Mouse (Mus musculus) forebrain, embryonic 10.5 days (tissue): Measurements from ENCODE around the gene Chchd2. TPM values are rescaled to one million over a fixed set of nuclear protein-coding genes. Genes with fewer than 3 reads are reported as not detected.

ENCODE experiments used
- DNase-seq: peaks from one replicate; pipeline ENCODE4 v3.0.0-alpha.2; 2017; ENCODE audit warnings: low spot score; ENCODE audit errors: extremely low spot score
- H3K27ac ChIP-seq: fragments of 300-500 bp; sonication (generic); 2 replicates; pipeline ENCODE4 v1.5.1; 2016; ENCODE audit warnings: mild to moderate bottlenecking
- H3K27me3 ChIP-seq: fragments of 300-500 bp; sonication (generic); 2 replicates; pipeline ENCODE4 v1.6.1; 2016; ENCODE audit warnings: mild to moderate bottlenecking; ENCODE audit not compliant: poor library complexity, severe bottlenecking
- H3K36me3 ChIP-seq: fragments of 300-500 bp; sonication (generic); replicated peaks from 2 replicates; pipeline ENCODE4 v1.6.1; 2016; ENCODE audit warnings: mild to moderate bottlenecking, moderate library complexity
- H3K4me1 ChIP-seq: fragments of 300-500 bp; sonication (generic); 2 replicates; pipeline ENCODE4 v1.6.1; 2016
- H3K4me3 ChIP-seq: fragments of 300-500 bp; sonication (generic); 2 replicates; pipeline ENCODE4 v1.5.1; 2016; ENCODE audit warnings: mild to moderate bottlenecking, moderate library complexity
- H3K9me3 ChIP-seq: fragments of 300-500 bp; sonication (generic); 2 replicates; pipeline ENCODE4 v1.6.1; 2016; ENCODE audit warnings: mild to moderate bottlenecking, moderate library complexity
- WGBS: fragments of 180-500 bp; shearing (Covaris S2); methylation state at CpG from one replicate; pipeline ENCODE4 v1.1.7; 2016; 5-methylcytosine and 5-hydroxymethylcytosine counted together
- polyA plus RNA-seq: library from polyadenylated mRNA; unstranded; fragments of >200 nt; fragmentation: Nextera tagmentation; extraction: Ambion mirVana; gene quantifications from 2 replicates; pipeline ENCODE4 v1.2.1, GENCODE M21; 2016

Gene Chchd2
- polyA plus RNA-seq, 1 experiment from 2014 or later, result 1,073 TPM

GRCm38 (mm10) chr5:129871238-129871637 lies 16.0 kb downstream of the Chchd2 start:
- Histone ChIP-seq H3K4me1 (no peaks in the 10 kb centered on the region), H3K27ac (no peak overlapping the region), H3K9me3 (no peaks in the 10 kb centered on the region), H3K4me3 (no peak overlapping the region), H3K27me3 (no peaks in the 10 kb centered on the region), H3K36me3 (no peaks in the 10 kb centered on the region)
- WGBS, result 87% methylated on average over 2 of the region's 2 CpGs
- no peak for DNase-seq

- Histone ChIP-seq H3K27me3 (no peaks in the 10 kb centered on the region), H3K4me1 (peaks cover 1% of the 10 kb centered on the region), H3K4me3 (no peak overlapping the region), H3K27ac (no peak overlapping the region), H3K36me3 (no peaks in the 10 kb centered on the region), H3K9me3 (no peaks in the 10 kb centered on the region)
- DNase-seq, result no peak
- 90% methylated on average over 19 of the region's 19 CpGs for WGBS
Measured at GRCm38 (mm10) chr5:129869238-129869995, 17.9 kb downstream of the Chchd2 start.

GRCm38 (mm10) chr5:129865841-129866240 lies 21.4 kb downstream of the Chchd2 start:
- Histone ChIP-seq H3K27me3 (no peaks in the 10 kb centered on the region), H3K9me3 (no peaks in the 10 kb centered on the region), H3K4me3 (no peak overlapping the region), H3K36me3 (peaks cover 21% of the 10 kb centered on the region), H3K27ac (no peak overlapping the region), H3K4me1 (peaks cover 5% of the 10 kb centered on the region)
- no peak for DNase-seq
- WGBS, result 86% methylated on average over 12 of the region's 12 CpGs

- H3K4me1 ChIP-seq, result peaks cover 5% of the 10 kb centered on the region
- 15% methylated on average over 18 of the region's 18 CpGs for WGBS
- H3K36me3 ChIP-seq, result peaks cover 35% of the 10 kb centered on the region
- H3K4me3 ChIP-seq, result peak overlapping the region; percentile 18; the same call in 1 of the 2 replicates
- H3K27me3 ChIP-seq, result no peaks in the 10 kb centered on the region
- H3K27ac ChIP-seq, result no peak overlapping the region
- peak; percentile 26 for DNase-seq
- H3K9me3 ChIP-seq, result no peaks in the 10 kb centered on the region
Measured at GRCm38 (mm10) chr5:129864467-129864866, 22.8 kb downstream of the Chchd2 start.

- H3K27ac ChIP-seq, result no peak overlapping the region
- DNase-seq, result no peak
- no peaks in the 10 kb centered on the region for H3K27me3 ChIP-seq
- 95% methylated on average over 6 of the region's 6 CpGs for WGBS
- no peak overlapping the region for H3K4me3 ChIP-seq
- H3K4me1 ChIP-seq, result peaks cover 5% of the 10 kb centered on the region
- peaks cover 52% of the 10 kb centered on the region for H3K36me3 ChIP-seq
- H3K9me3 ChIP-seq, result no peaks in the 10 kb centered on the region
Measured at GRCm38 (mm10) chr5:129862325-129862724, 24.9 kb downstream of the Chchd2 start.

- no peaks in the 10 kb centered on the region for H3K27me3 ChIP-seq
- DNase-seq, result no peak
- no peak overlapping the region for H3K4me3 ChIP-seq
- no peak overlapping the region for H3K27ac ChIP-seq
- no peaks in the 10 kb centered on the region for H3K4me1 ChIP-seq
- WGBS, result 84% methylated on average over 5 of the region's 5 CpGs
- H3K9me3 ChIP-seq, result no peaks in the 10 kb centered on the region
- peaks cover 86% of the 10 kb centered on the region for H3K36me3 ChIP-seq
Measured at GRCm38 (mm10) chr5:129856414-129856813, 30.9 kb downstream of the Chchd2 start.

GRCm38 (mm10) chr5:129855163-129855562 lies 32.1 kb downstream of the Chchd2 start:
- H3K4me1 ChIP-seq, result no peaks in the 10 kb centered on the region
- no peak for DNase-seq
- no peak overlapping the region for H3K27ac ChIP-seq
- H3K27me3 ChIP-seq, result no peaks in the 10 kb centered on the region
- no peaks in the 10 kb centered on the region for H3K9me3 ChIP-seq
- 51% methylated on average over 5 of the region's 5 CpGs for WGBS
- no peak overlapping the region for H3K4me3 ChIP-seq
- peaks cover 80% of the 10 kb centered on the region for H3K36me3 ChIP-seq

GRCm38 (mm10) chr5:129847558-129847820 lies 39.8 kb downstream of the Chchd2 start:
- WGBS, result 68% methylated on average over 8 of the region's 8 CpGs
- peaks cover 3% of the 10 kb centered on the region; the same call in 1 of the 2 replicates for H3K9me3 ChIP-seq
- H3K27ac ChIP-seq, result peak overlapping the region; percentile 87
- H3K4me1 ChIP-seq, result peaks cover 11% of the 10 kb centered on the region
- DNase-seq, result no peak
- H3K27me3 ChIP-seq, result no peaks in the 10 kb centered on the region
- peaks cover 53% of the 10 kb centered on the region for H3K36me3 ChIP-seq
- peak overlapping the region; percentile 66 for H3K4me3 ChIP-seq

- peak; percentile 95 for DNase-seq
- Histone ChIP-seq H3K9me3 (peaks cover 3% of the 10 kb centered on the region; the same call in 1 of the 2 replicates), H3K27ac (peak within 1 kb of the TSS; percentile 87), H3K27me3 (no peaks in the 10 kb centered on the region), H3K4me3 (peak within 1 kb of the TSS; percentile 66), H3K36me3 (peaks cover 51% of the 10 kb centered on the region), H3K4me1 (peaks cover 11% of the 10 kb centered on the region)
- 16% methylated on average over 22 of the region's 22 CpGs for WGBS
Measured at GRCm38 (mm10) chr5:129846752-129847557, 40.3 kb downstream of the Chchd2 start, which contains the start of gene Sumf2. Sumf2 (plus strand) TSS chr5:129846986.

- no peak overlapping the region for H3K27ac ChIP-seq
- peaks cover 3% of the 10 kb centered on the region; the same call in 1 of the 2 replicates for H3K9me3 ChIP-seq
- no peaks in the 10 kb centered on the region for H3K27me3 ChIP-seq
- peaks cover 38% of the 10 kb centered on the region for H3K36me3 ChIP-seq
- peaks cover 11% of the 10 kb centered on the region for H3K4me1 ChIP-seq
- no peak overlapping the region for H3K4me3 ChIP-seq
- WGBS, result 96% methylated on average over 5 of the region's 5 CpGs
- no peak for DNase-seq
Measured at GRCm38 (mm10) chr5:129844848-129845247, 42.4 kb downstream of the Chchd2 start.

Other genes starting within 250 kb of the Chchd2 start
- 5.9 and 6.6 TPM in 2 replicates for gene Zfp11, start 217.4 kb downstream of the Chchd2 start, polyA plus RNA-seq
- gene Sept14, start 179.0 kb downstream of the Chchd2 start, polyA plus RNA-seq, result not detected in 2 replicates
- 173 and 181 TPM in 2 replicates for gene Mrps17, start 172.0 kb downstream of the Chchd2 start, polyA plus RNA-seq
- 75.9 and 79.4 TPM in 2 replicates for gene Nipsnap2, start 162.4 kb downstream of the Chchd2 start, polyA plus RNA-seq
- gene Psph, start 100.0 kb downstream of the Chchd2 start, polyA plus RNA-seq, result 42.1 and 44.9 TPM in 2 replicates
- gene Sumf2, start 40.5 kb downstream of the Chchd2 start, polyA plus RNA-seq, result 42.2 and 46.3 TPM in 2 replicates
- 5.6 and 5.8 TPM in 2 replicates for gene Zbed5, start 8.3 kb upstream of the Chchd2 start, polyA plus RNA-seq
- gene Phkg1, start 11.1 kb upstream of the Chchd2 start, polyA plus RNA-seq, result 0.15 and 0.26 TPM in 2 replicates
- 3.3 and 4.9 TPM in 2 replicates for gene Nupr1l, start 21.1 kb upstream of the Chchd2 start, polyA plus RNA-seq
- gene Vkorc1l1, start 54.5 kb upstream of the Chchd2 start, polyA plus RNA-seq, result 33.0 and 33.4 TPM in 2 replicates
- 32.2 and 35.6 TPM in 2 replicates for gene Gusb, start 115.6 kb upstream of the Chchd2 start, polyA plus RNA-seq
- gene Asl, start 141.8 kb upstream of the Chchd2 start, polyA plus RNA-seq, result 33.2 and 36.6 TPM in 2 replicates
- 61.3 and 64.0 TPM in 2 replicates for gene Crcp, start 141.8 kb upstream of the Chchd2 start, polyA plus RNA-seq
- gene Tpst1, start 185.9 kb upstream of the Chchd2 start, polyA plus RNA-seq, result 54.9 and 57.0 TPM in 2 replicates